Mouse (Mus musculus) ZHBTc4 (cell line): ENCODE data around the gene Ldah.
A peak's percentile ranks its signal among the peaks of the same experiment; 100 is the strongest.

Source experiments
- DNase-seq: peaks from one replicate; pipeline ENCODE4 v3.0.0-alpha.2; 2011; ENCODE audit warnings: low read depth, low spot score

The Ldah gene

GRCm38 (mm10) chr12:8281225-8282017 lies 73.5 kb downstream of the Ldah start:
- DNase-seq = peak; percentile 30

- DNase-seq = peak; percentile 84
Measured at GRCm38 (mm10) chr12:8287970-8288369, 80.1 kb downstream of the Ldah start.

- peak; percentile 67 for DNase-seq
Measured at GRCm38 (mm10) chr12:8289099-8289498, 81.2 kb downstream of the Ldah start.

GRCm38 (mm10) chr12:8289499-8289898 lies 81.6 kb downstream of the Ldah start:
- DNase-seq = no peak

- no peak for DNase-seq
Measured at GRCm38 (mm10) chr12:8291157-8291853, 83.4 kb downstream of the Ldah start.

GRCm38 (mm10) chr12:8295307-8295913 lies 87.5 kb downstream of the Ldah start:
- no peak for DNase-seq

GRCm38 (mm10) chr12:8296154-8296553 lies 88.2 kb downstream of the Ldah start:
- no peak for DNase-seq

- DNase-seq = peak; percentile 75
Measured at GRCm38 (mm10) chr12:8297586-8298214, 89.8 kb downstream of the Ldah start.

- peak; percentile 61 for DNase-seq
Measured at GRCm38 (mm10) chr12:8298361-8299142, 90.6 kb downstream of the Ldah start.

GRCm38 (mm10) chr12:8299143-8300110 lies 91.5 kb downstream of the Ldah start:
- no peak for DNase-seq

GRCm38 (mm10) chr12:8300111-8300480 lies 92.2 kb downstream of the Ldah start:
- DNase-seq = no peak

- no peak for DNase-seq
Measured at GRCm38 (mm10) chr12:8300521-8300920, 92.6 kb downstream of the Ldah start.

GRCm38 (mm10) chr12:8301011-8301814 lies 93.3 kb downstream of the Ldah start:
- peak; percentile 68 for DNase-seq

- peak; percentile 69 for DNase-seq
Measured at GRCm38 (mm10) chr12:8301841-8302431, 94.0 kb downstream of the Ldah start, which contains the start of gene Gdf7. Gdf7 (minus strand) TSS chr12:8301954.

GRCm38 (mm10) chr12:8305258-8305657 lies 97.4 kb downstream of the Ldah start:
- no peak for DNase-seq

GRCm38 (mm10) chr12:8306432-8306831 lies 98.5 kb downstream of the Ldah start:
- DNase-seq = peak; percentile 81

GRCm38 (mm10) chr12:8306910-8307309 lies 99.0 kb downstream of the Ldah start:
- peak; percentile 73 for DNase-seq

GRCm38 (mm10) chr12:8310992-8311391 lies 103.1 kb downstream of the Ldah start:
- DNase-seq = no peak

- no peak for DNase-seq
Measured at GRCm38 (mm10) chr12:8312266-8312665, 104.4 kb downstream of the Ldah start.
